Mouse (Mus musculus) cerebellum, postnatal 25 days (tissue): ENCODE data around the gene Gm49342.

Experiments
- DNase-seq, 2 experiments: peaks; one replicate each; pipeline ENCODE4 v3.0.0; 2021; ENCODE audit warnings: mixed read lengths in 2 of 2

Gm49342 gene

DNA sequence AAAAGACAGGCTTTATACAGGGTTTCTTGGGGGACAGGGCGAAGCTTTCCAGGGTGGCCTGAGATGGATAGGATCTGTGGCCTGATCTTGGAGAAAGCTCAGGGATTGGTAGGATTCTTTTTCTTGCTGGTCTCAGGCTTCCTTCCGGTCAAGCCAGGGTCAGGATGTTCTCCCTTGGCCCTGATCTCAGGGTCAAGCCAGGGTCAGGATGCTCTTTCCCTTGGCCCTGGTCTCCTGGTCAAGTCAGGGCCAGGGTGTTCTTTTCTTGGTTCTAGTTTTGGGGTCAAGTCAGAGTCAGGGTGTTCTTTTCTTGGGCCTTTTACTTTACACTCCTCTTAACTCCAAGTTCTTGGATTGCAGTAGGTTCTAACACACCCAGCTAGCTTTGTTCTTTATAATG is 43.4 kb downstream of the Gm49342 start:
- DNase-seq, result no peak

DNA sequence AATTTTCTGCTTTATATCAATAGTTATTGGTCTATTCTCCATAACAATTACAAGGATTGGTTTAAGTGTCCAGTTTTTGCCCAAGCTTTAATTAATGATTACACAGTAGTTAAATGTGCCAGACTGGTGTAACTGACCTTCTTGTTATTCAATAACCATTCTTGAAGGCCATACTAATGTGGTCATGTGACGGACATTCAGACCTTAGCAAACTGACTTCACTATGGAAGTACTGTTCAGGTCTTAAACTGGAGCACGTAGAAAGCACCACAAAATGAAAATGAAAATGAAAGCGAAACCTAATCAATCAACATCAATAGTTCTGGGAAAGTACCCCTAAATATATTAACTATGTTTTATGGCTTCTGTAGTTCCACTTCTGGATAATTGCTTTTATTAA is 46.7 kb downstream of the Gm49342 start:
- no peak for DNase-seq

DNA sequence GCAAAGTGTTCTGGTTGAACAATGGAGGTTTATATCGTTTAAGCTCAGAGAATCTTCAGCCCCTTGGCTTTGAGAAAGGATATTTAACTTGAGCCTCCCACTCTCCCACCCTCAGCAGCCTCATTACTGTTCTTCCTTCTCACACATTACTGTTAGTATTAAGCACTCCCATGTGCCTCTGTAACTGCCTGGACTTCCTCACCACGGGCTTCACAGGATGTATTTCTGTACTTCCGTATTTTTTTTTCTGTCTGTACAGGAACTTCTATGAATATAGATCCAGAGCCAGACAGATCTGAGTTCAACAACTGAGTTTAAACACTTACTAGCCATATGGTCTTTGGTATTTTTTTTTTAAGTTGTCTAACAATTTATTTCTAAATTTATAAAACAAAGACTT is 52.8 kb downstream of the Gm49342 start:
- DNase-seq, result no peak

DNA sequence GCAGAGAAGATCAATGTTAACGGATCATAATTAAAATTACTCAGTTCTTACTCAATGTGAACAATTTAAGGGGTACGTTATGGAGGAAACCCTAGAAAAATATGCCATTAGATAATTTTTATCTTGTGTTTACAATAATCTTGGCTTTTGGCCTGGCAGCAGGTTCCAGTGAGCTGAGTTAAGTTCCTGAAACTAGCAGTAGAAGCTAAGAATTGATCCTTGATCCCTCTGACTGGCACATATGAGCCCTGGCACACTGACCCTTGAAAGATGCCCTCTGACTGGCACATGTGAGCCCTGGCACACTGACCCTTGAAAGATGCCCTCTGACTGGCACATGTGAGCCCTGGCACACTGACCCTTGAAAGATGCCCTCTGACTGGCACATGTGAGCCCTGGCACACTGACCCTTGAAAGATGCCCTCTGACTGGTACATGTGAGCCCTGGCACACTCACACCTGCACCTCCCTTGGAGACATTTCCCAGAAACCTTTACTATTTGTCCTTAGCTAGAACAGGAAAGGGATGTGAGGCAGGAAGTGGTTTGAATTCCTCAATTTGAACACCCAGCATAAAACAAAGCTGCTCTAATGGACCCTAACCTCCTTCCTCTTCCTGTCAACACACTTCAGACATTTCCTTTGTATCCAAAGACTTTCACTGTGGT is 53.8 kb downstream of the Gm49342 start:
- no peak for DNase-seq

DNA sequence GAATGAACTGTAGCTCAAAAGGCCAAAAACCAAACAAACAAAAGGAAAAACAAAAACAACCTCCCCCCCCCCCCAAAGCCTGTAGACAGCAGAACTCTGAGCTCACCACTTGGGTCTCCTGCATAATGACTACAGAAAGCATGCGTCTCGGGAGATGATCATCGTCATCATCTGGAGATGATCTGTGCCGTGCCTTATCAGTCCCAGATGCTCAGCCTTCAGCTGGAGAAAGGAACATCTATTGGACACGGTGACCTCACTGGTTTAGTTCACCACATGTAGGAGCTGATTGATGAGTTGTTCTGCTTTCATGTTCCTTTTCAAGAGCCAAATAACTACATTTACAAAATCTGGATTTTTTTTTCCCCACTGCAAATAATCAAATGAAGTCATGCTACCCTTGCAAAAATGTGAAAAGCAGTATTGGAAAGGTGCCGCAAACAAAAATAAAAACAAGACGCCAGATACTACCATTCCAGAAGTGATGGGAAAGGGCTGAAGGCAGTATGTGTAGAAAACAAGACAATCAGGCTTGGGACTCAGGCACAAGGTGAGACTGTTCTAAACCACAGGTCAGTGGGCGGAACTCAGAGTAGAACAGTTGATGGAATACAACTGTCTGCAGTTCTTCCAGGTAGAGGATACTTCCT is 63.0 kb downstream of the Gm49342 start, which contains the start of gene Rnase10:
Rnase10 (plus strand) TSS at position 600 of the 650 bp plus-strand sequence.
- DNase-seq, result no peak

DNA sequence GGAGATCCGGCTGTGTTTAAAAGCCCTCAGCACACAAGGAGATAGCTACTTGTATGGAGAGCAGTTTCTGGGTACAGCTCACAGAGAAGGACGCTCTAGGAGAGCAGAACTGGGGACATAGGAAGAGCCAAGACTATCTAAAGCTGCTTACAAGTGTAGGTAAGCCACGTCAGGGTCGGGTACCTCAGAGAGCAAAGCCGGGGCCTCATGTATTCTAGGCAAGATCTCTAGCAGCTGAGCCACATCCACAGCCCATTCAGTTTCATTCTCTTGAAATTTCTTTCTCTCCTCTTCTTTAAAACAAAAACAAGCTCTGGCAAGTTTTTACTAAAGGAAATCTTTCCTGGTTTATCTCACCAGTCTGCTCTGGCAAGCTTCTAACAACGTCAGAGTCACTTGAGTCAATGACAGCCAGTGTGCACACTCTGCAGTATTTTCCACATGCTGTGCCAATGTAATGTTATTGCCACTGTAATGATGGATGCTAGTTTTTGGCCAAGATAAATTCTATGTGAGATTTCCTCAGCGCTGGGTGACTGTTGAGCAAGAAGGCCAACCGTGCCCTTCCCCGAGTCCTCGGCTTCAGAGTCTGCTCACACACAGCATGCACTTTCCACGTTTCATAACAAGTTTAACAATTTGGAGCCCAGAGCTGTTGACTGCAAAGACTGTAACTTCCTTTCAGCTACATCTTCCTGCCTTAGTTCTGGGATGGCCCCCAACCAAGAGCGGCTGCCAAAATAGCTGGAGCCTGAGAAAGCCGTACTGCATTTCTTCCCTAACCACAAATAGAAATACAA is 63.8 kb downstream of the Gm49342 start:
- no peak for DNase-seq

DNA sequence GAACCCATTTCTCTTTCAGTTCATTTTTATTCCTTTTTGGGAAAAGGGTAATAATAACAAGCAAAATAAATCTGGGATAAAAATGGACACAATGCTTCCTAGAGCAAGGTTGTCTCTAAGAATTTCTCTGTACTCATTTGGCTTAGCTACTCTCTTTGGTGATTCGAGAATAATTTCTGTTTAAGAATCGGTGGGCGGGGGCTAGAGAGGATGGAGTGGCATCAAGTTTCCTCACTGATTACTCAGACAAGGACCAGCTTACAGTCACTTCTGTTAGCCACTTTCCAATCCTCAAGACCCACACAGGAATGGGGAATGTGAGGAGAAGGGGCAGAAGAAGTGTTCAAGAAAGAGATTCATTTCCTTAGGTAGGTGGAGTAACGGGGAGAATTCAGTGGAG is 64.5 kb downstream of the Gm49342 start:
- no peak for DNase-seq

- DNase-seq, result no peak
Observed at GRCm38 (mm10) chr14:51009572-51009971, 65.3 kb downstream of the Gm49342 start.
